Mouse (Mus musculus): Measurements from ENCODE around the gene Rabgap1l. TPM values are rescaled to one million over a fixed set of nuclear protein-coding genes. Genes with fewer than 3 reads are reported as not detected.

The Rabgap1l gene
- total and polyA plus RNA-seq, 3 experiments: 12.9 to 325 (median 302) TPM

DNA sequence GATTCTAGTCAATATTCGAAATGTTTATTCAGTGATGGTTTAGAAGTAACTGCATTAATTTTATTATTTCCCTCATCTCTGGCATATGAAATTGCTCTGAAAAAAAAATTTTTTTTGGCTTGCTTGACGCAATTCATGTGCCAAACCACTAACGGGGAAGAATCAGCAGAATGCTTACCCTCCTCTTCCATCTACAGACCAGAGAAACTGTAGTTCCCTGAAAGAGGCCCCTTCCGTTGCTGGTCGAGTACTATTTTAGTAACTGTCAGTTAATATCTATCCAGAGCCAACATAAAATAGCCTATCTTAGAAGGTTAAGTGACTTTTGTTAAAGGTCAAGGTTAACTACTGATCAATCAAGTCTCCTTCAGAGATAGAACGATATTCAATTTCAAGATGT, 491.9 kb downstream of the Rabgap1l start:
- peaks cover 17% of the 10 kb centered on the region for H3K36me3 ChIP-seq (replicated peaks)
- H3K4me3 ChIP-seq (ENCODE audit: low read depth, low read length): no peak overlapping the region
- ATAC-seq (ENCODE audit: extremely low read depth, insufficient number of reproducible peaks, low FRiP score, poor library complexity, severe bottlenecking) (0 out of 2 replicates have a peak, but pooled peaks have one; percentile 15), DNase-seq (ENCODE audit: low spot score) (no peak)
- H3K4me1 ChIP-seq (ENCODE audit: insufficient read depth, low read depth, low read length): peaks cover 48% of the 10 kb centered on the region
- TF ChIP-seq POLR2AphosphoS5 (IDR thresholded peaks at IDR 0.05; ENCODE audit: insufficient replicate concordance, low read depth, low read length) (no peak), GATA2 (IDR thresholded peaks at IDR 0.05; ENCODE audit: borderline replicate concordance, low read depth, low read length) (no peak), CTCF (IDR thresholded peaks at IDR 0.05; ENCODE audit: low read depth, low read length) (no peak), GATA1 (IDR thresholded peaks at IDR 0.05; ENCODE audit: borderline replicate concordance, low read length) (no peak), TAL1 (conservative IDR thresholded peaks at IDR 0.05; ENCODE audit: low read depth, low read length) (no peak)
- H3K27me3 ChIP-seq (ENCODE audit: insufficient read depth, low read length): no peaks in the 10 kb centered on the region
- H3K9me3 ChIP-seq (replicated peaks): no peaks in the 10 kb centered on the region

DNA sequence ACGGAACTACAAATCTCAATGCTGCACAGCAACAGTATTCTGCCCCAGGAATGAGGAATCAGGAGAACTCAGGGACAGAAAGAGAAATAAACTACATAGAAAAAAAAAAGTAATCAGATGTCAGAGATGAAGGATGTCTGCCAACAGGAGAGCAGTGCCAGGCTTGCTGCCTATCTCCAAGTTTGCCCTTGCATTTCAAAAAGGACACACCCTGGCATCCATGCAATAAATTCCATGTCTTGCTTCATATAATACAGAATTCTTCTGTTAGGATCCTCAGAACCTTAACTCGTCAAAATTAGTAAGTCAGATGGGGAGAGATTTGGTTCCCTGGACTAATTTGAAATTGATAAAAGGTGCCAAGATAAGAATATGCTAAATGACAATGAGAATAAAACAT, 492.3 kb downstream of the Rabgap1l start:
- TF ChIP-seq CTCF (IDR thresholded peaks at IDR 0.05; ENCODE audit: low read depth, low read length): no peak
- TF ChIP-seq POLR2AphosphoS5 (IDR thresholded peaks at IDR 0.05; ENCODE audit: insufficient replicate concordance, low read depth, low read length): no peak
- no peak for TF ChIP-seq GATA1 (IDR thresholded peaks at IDR 0.05; ENCODE audit: borderline replicate concordance, low read length)
- TF ChIP-seq GATA2 (IDR thresholded peaks at IDR 0.05; ENCODE audit: borderline replicate concordance, low read depth, low read length): no peak
- no peak for TF ChIP-seq TAL1 (conservative IDR thresholded peaks at IDR 0.05; ENCODE audit: low read depth, low read length)
- H3K36me3 ChIP-seq (replicated peaks): peaks cover 17% of the 10 kb centered on the region
- DNase-seq (ENCODE audit: low spot score) (no peak), ATAC-seq (ENCODE audit: extremely low read depth, insufficient number of reproducible peaks, low FRiP score, poor library complexity, severe bottlenecking) (no peak)
- no peaks in the 10 kb centered on the region for H3K9me3 ChIP-seq (replicated peaks)
- H3K4me3 ChIP-seq (ENCODE audit: low read depth, low read length): no peak overlapping the region
- H3K27me3 ChIP-seq (ENCODE audit: insufficient read depth, low read length): no peaks in the 10 kb centered on the region
- H3K4me1 ChIP-seq (ENCODE audit: insufficient read depth, low read depth, low read length): peaks cover 46% of the 10 kb centered on the region

- Histone ChIP-seq H3K36me3 (replicated peaks) (peaks cover 16% of the 10 kb centered on the region), H3K4me1 (ENCODE audit: insufficient read depth, low read depth, low read length) (peaks cover 41% of the 10 kb centered on the region), H3K9me3 (replicated peaks) (no peaks in the 10 kb centered on the region), H3K27me3 (ENCODE audit: insufficient read depth, low read length) (no peaks in the 10 kb centered on the region), H3K4me3 (ENCODE audit: low read depth, low read length) (no peak overlapping the region)
- ATAC-seq (ENCODE audit: extremely low read depth, insufficient number of reproducible peaks, low FRiP score, poor library complexity, severe bottlenecking) (no peak), DNase-seq (ENCODE audit: low spot score) (no peak)
- no peak for TF ChIP-seq GATA2 (IDR thresholded peaks at IDR 0.05; ENCODE audit: borderline replicate concordance, low read depth, low read length)
- no peak for TF ChIP-seq CTCF (IDR thresholded peaks at IDR 0.05; ENCODE audit: low read depth, low read length)
- TF ChIP-seq POLR2AphosphoS5 (IDR thresholded peaks at IDR 0.05; ENCODE audit: insufficient replicate concordance, low read depth, low read length): no peak
- TF ChIP-seq GATA1 (IDR thresholded peaks at IDR 0.05; ENCODE audit: borderline replicate concordance, low read length): no peak
- no peak for TF ChIP-seq TAL1 (conservative IDR thresholded peaks at IDR 0.05; ENCODE audit: low read depth, low read length)
Measured at GRCm38 (mm10) chr1:160299979-160300378, 493.0 kb downstream of the Rabgap1l start.

DNA sequence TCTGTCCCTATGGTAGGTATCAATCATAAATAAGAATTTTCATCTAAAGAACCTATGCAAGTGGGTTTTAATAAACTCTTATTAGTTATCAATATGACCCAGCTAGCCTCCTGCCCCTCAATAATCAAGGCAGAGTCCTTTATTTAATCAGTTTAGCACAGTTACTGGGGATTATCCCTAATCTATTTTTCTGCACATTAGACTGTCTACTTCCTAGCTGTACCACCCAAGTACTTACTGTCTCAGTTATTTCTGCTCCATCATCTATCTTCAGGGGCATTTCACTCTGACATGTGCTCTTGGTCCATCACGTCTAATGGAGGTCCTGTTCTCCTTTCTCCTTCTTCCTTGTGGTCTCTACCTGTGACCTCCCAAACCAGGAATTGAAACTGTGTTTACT, 494.1 kb downstream of the Rabgap1l start:
- no peaks in the 10 kb centered on the region for H3K27me3 ChIP-seq (ENCODE audit: insufficient read depth, low read length)
- DNase-seq (ENCODE audit: low spot score): no peak
- TF ChIP-seq POLR2AphosphoS5 (IDR thresholded peaks at IDR 0.05; ENCODE audit: insufficient replicate concordance, low read depth, low read length) (no peak), CTCF (IDR thresholded peaks at IDR 0.05; ENCODE audit: low read depth, low read length) (no peak), TAL1 (conservative IDR thresholded peaks at IDR 0.05; ENCODE audit: low read depth, low read length) (no peak), GATA2 (IDR thresholded peaks at IDR 0.05; ENCODE audit: borderline replicate concordance, low read depth, low read length) (no peak), GATA1 (IDR thresholded peaks at IDR 0.05; ENCODE audit: borderline replicate concordance, low read length) (no peak)
- H3K9me3 ChIP-seq (replicated peaks): no peaks in the 10 kb centered on the region
- H3K36me3 ChIP-seq (replicated peaks): peaks cover 10% of the 10 kb centered on the region
- ATAC-seq (ENCODE audit: extremely low read depth, insufficient number of reproducible peaks, low FRiP score, poor library complexity, severe bottlenecking): no peak
- H3K4me3 ChIP-seq (ENCODE audit: low read depth, low read length): no peak overlapping the region
- H3K4me1 ChIP-seq (ENCODE audit: insufficient read depth, low read depth, low read length): peaks cover 31% of the 10 kb centered on the region

GRCm38 (mm10) chr1:160297701-160298100, 495.3 kb downstream of the Rabgap1l start:
- Histone ChIP-seq H3K4me1 (ENCODE audit: insufficient read depth, low read depth, low read length) (peaks cover 22% of the 10 kb centered on the region), H3K9me3 (replicated peaks) (no peaks in the 10 kb centered on the region), H3K4me3 (ENCODE audit: low read depth, low read length) (no peak overlapping the region), H3K27me3 (ENCODE audit: insufficient read depth, low read length) (no peaks in the 10 kb centered on the region), H3K36me3 (replicated peaks) (peaks cover 8% of the 10 kb centered on the region)
- DNase-seq (ENCODE audit: low spot score) (no peak), ATAC-seq (ENCODE audit: extremely low read depth, insufficient number of reproducible peaks, low FRiP score, poor library complexity, severe bottlenecking) (no peak)
- no peak for TF ChIP-seq POLR2AphosphoS5 (IDR thresholded peaks at IDR 0.05; ENCODE audit: insufficient replicate concordance, low read depth, low read length)
- no peak for TF ChIP-seq GATA2 (IDR thresholded peaks at IDR 0.05; ENCODE audit: borderline replicate concordance, low read depth, low read length)
- no peak for TF ChIP-seq CTCF (IDR thresholded peaks at IDR 0.05; ENCODE audit: low read depth, low read length)
- no peak for TF ChIP-seq GATA1 (IDR thresholded peaks at IDR 0.05; ENCODE audit: borderline replicate concordance, low read length)
- TF ChIP-seq TAL1 (conservative IDR thresholded peaks at IDR 0.05; ENCODE audit: low read depth, low read length): no peak

- no peaks in the 10 kb centered on the region for H3K9me3 ChIP-seq (replicated peaks)
- H3K4me3 ChIP-seq (ENCODE audit: low read depth, low read length): no peak overlapping the region
- no peak for ATAC-seq (ENCODE audit: extremely low read depth, insufficient number of reproducible peaks, low FRiP score, poor library complexity, severe bottlenecking)
- no peak for DNase-seq (ENCODE audit: low spot score)
- H3K36me3 ChIP-seq (replicated peaks): peaks cover 8% of the 10 kb centered on the region
- H3K27me3 ChIP-seq (ENCODE audit: insufficient read depth, low read length): no peaks in the 10 kb centered on the region
- peaks cover 2% of the 10 kb centered on the region for H3K4me1 ChIP-seq (ENCODE audit: insufficient read depth, low read depth, low read length)
- TF ChIP-seq GATA1 (IDR thresholded peaks at IDR 0.05; ENCODE audit: borderline replicate concordance, low read length): no peak
- no peak for TF ChIP-seq TAL1 (conservative IDR thresholded peaks at IDR 0.05; ENCODE audit: low read depth, low read length)
- TF ChIP-seq GATA2 (IDR thresholded peaks at IDR 0.05; ENCODE audit: borderline replicate concordance, low read depth, low read length): no peak
- no peak for TF ChIP-seq POLR2AphosphoS5 (IDR thresholded peaks at IDR 0.05; ENCODE audit: insufficient replicate concordance, low read depth, low read length)
- no peak for TF ChIP-seq CTCF (IDR thresholded peaks at IDR 0.05; ENCODE audit: low read depth, low read length)
Measured at GRCm38 (mm10) chr1:160295323-160295722, 497.7 kb downstream of the Rabgap1l start.

All from G1E (cell line).